Mouse (Mus musculus) urinary bladder, postnatal 25 days (tissue): ENCODE results near the gene Usp8.
A peak's percentile ranks its signal among the peaks of the same experiment; 100 is the strongest.

Experiments used
- DNase-seq: peaks from one replicate; pipeline ENCODE4 v3.0.0; 2022; ENCODE audit warnings: low spot score

Gene Usp8

DNA sequence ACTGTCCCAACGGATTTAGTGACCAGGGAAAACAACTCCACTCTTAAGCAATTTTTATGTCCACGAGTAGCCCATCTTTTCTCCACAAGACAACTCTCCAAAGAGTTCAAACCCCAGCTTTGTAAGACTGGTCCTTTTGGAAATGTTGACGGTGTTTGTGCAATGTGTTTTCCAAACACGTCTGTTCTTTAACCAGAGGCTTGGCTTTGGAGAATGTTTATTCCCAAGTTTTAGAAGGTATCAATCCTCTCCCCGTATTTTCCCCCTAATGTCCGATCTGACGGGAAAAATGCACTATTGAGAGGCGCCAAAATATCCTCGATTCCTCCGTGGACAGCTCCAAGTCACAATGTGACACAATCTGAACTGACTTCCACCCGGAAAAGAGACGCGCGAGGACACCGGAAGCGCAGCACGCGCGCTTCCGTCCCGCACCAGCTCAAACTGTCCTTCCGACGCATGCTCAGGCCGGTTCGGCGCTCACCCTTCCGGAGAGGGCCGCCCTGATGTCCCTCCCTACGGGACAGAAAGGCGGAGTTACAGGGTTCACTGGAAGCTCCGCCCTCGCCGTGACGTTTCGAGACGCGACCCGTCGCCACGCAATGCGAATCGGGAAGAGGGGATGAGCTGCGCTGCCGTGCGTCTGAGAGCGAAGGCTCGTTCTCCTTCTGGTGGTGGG lies at the start of gene Usp8:
Gene Usp8, plus strand, starts transcription at position 570 of the 679 bp plus-strand sequence.
- DNase-seq: peak; percentile 96

DNA sequence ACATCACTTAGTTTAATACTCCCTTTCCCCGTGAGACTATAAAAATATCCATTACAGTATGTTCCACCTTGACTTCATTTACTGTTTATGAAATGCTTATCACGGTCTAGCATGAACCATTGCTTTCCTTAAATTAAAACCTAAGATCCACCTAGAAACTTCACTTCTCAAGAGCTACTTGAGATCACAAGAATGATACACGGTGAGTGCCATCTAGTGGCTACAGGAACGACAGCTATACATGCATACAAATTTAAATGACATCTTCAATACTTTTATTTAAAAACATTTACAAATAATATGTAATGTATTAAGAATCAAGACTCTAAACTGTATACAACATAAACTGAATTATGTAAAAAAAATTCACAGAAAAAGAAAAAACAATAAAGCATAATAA lies 43.6 kb upstream of the Usp8 start:
- DNase-seq: no peak

DNA sequence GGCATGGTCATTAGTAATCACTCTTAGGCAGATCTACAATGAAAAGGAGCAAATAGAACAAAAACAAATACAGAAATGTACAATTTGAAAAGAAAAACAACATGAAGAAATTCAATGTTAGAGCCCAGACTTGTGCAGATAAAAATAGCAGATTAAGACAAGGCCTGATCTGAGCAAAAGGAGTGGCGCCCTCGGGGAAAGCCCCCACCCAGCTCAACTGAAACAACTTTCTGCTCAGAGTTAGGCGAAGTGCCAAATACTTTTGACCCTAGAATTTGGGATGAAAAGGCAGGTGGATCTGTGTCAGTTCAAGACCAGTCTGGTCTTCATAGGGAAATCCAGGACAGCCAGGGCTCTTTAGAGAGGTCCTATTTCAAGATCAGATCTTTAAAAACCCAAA lies 41.1 kb upstream of the Usp8 start:
- no peak for DNase-seq

DNA sequence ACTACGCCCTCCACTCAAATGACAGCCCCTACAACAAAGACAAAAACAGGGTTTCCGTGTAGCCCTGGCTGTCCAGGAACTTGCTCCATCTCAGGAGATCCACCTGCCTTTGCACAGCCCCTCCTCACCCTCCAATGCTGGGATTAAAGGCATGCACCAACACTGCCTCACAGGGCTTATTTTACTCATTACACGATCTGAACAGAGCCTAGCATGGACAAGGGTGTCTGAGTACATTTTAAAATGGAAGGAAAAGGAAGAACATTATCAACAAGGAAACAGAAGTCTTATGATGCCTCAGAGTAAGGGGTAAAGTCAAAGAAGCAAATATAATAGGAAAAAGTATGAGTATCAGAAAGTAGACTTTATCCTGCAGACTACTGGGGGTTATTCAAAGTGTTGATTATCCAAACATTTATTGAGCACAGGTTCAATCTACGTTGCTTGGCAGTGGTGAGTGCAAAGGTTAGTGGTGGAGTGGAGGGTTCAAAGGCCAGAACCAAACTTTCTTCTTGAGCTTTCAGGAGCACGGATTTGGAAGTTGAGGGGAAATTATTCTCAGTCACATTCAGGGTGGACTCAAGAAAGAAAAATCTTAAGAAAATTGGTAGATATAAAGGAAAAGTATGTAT lies 38.4 kb upstream of the Usp8 start:
- DNase-seq: no peak

GRCm38 (mm10) chr2:126673317-126674242 lies 33.5 kb upstream of the Usp8 start:
- no peak for DNase-seq

DNA sequence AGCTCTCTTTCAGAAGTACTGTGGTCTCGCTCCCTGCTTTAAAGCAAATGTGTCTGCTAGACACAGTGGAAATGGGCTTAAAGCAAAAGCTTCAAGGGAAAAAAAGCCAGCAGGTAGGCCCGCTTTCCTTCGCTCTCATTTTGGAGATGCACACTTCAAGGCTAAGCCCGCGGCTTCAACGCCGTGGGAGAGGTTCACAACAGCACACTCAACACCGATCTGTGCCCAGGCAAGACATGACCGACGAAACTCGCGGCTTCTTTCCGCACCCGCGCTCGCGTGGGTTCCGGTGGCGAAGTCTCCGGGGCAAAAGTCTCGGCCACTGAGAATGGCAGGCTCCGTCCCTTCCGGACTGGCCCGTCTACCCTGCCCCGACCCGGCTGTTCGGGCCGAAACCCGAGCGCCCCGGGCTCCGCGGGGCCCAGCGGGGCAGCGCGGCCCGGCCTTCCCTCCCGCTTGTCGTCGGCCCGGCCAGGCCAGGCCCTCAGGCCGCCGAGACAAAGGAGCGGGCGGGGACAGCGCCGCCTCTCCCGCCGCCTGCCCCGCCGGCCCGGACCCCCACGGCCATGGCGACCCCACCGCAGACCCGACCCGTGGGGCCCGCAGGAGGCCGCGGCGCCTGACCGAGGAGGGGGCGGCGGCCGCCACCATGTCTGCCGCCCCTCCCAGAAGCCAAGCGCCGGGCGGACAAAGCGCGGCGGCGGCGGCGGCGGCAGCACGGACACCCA lies 32.5 kb upstream of the Usp8 start:
- DNase-seq: peak; percentile 49

GRCm38 (mm10) chr2:126675169-126676121 lies 31.7 kb upstream of the Usp8 start:
- peak; percentile 83 for DNase-seq

DNA sequence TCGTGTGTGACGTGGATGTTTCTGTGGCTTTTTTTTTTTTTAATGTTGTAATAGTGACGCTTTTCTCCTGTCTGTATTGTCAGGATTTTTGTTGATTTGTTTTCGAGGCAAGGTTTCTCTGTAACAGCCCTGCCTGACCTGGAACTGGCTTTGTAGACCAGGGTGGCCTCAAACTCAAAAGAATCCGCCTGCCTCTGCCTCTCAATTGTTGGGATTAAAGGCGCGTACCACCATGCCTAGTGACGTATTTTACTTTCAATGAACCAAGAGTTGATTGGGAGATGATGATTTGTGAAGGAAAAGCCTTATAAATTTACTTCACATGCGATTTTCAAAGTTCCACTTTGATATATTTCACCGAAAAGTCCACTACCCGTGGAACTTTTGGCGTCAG lies 31.0 kb upstream of the Usp8 start, which contains the start of gene Gabpb1:
Gene Gabpb1, minus strand, starts transcription at position 216 of the 394 bp plus-strand sequence.
- no peak for DNase-seq

DNA sequence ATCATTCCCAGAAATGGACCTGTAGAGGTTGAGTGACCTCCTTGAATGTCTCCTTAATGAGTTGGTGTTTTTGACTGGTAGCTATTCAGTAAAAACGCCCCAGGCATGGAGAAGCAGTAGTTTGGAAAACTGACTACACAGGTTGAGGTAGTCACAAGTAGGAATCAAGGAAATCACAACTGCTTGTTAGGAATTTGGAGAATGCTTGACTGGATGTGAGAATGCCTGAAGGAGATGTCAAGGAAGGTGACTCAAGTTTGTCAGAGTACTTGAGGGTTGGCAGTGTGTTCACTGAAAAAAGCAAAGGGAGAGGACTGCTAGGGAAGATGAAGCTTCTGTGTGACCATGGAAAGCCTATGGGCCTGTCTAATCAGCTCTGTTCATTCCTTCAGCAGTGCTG lies 29.8 kb upstream of the Usp8 start:
- DNase-seq: no peak

DNA sequence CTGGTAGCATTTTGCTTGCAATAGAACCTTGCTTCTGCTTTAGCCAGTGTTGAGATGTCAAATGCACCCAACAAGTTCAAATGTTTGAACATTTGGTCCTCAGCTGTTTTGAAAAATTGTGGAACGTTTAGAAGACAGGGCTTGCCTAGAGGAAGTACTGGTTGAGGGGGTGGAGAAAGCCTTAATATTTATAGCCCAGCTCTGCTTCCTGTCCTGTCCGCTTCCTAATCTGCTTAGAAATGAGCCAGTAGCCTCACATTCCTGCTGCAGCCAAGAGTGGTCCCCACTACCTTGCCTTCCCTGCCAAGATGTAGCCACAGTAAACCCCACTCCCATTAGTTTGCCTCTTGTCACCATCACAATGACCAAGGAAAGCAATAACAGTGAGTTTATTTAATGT lies 24.8 kb upstream of the Usp8 start:
- no peak for DNase-seq

GRCm38 (mm10) chr2:126682937-126683336 lies 24.2 kb upstream of the Usp8 start:
- DNase-seq: no peak

- no peak for DNase-seq
These were observed 15.8 kb upstream of the Usp8 start for GRCm38 (mm10) chr2:126691290-126691689.

DNA sequence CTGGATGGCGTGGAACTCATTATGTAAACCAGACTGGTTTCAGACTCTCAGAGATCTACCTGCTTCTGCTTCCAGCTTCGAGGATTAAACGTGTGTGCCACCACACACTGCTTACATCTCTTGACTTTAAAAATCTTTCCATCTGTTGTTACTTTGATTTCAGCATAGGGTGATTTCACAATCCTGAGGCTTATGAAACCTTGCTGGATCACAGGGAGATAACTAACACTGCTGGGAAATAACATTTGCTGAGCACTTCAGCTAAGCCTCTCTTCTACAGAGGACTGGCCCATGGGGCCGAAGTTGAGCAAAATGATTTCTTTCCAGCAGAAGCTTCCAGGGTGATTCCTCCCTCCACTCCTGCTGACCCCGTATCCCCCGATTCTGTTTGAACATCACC lies 11.8 kb upstream of the Usp8 start:
- DNase-seq: no peak

DNA sequence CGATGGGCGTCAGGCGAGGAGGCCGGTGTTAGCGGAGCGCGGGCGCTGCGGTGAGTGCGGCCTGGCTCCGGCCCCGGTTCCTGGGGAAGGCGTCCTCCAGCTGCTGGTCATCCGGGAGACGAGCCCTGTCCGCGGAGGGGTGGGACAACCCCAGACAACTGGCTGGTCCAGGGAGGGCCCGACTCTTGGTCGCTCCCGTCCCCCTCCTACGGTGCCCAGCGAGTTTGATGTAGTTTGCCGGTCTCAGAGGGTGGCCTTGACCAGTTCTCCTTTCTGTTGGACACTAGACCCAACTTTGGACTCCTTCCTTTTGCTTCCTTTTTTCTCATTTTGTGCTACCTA lies 281 bp downstream of the Usp8 start:
- DNase-seq: no peak

DNA sequence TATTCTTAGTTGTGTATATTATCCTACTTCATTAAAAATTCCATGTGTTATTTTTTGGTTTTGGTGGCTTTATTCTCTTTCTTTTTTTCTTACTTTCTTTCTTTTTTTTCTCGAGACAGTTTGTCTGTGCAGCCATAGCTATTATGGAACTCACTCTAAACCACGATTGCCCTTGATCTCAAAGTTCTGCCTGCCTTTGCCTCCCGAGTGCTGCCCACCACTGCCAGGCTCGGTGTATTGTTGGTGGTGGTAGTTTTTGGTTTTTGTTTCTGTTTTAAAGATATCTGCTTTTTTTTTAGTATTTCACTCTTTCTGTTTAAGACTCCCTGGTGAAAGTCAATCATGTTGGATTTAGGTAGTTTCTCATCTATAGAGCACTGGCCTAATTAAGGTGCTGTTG lies 1.2 kb downstream of the Usp8 start:
- no peak for DNase-seq

DNA sequence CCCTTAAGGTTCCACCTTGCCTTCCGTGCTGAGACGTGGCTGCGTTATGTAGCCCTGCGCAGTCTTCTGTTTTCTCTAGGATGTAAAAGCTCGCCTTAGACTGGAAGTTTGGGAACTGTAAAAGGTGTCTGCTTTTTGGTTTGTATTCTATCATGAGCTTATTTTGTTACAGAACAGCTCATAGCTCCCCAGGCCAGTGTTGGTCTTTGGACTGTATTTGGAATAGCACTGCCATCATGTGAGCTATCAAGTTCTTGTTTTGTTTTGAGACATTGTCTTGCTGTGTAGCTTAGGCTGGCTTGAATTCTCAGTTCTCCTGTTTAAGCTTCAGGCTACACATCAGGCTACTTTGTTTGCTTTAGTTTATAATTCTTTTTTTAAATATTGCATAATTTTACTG lies 5.4 kb downstream of the Usp8 start:
- DNase-seq: no peak

GRCm38 (mm10) chr2:126712950-126713349 lies 5.8 kb downstream of the Usp8 start:
- DNase-seq: no peak

DNA sequence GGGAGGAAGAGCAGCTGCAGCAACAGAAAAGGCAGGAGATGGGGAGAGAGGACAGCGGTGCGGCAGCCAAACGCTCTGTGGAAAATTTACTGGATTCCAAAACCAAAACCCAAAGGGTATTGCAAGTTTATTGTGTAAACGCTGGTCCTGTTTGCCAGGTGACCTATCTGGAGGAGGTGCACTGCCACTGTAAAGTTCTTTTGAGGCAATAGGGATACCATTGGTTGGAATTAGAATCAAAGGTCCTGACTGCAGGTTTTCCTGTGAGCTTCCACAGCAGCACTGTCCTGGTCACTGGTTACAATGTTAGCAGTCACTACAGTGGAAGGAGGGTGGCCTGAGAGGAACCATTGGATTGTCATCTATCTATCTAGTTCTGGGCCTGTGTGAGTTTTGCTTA lies 22.1 kb downstream of the Usp8 start:
- no peak for DNase-seq

DNA sequence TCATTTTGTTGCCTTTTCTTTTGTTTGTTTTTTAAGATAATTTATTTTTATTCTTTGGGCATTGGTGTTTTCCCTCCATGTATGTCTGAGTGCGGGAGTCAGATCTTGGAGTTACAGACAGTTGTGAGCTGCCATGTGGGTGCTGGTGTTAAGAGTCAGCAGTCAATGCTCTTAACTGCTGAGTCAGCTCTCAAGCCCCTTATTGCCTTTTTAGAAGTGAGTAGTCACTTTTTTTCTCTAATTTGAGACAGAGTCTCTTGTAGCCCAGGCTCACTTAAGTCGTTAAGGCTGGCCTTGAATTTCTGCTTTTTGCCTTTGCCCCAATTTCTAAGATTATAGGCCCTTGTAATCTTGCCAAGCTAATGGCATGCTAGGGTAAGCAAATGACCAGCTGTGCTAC lies 23.4 kb downstream of the Usp8 start:
- DNase-seq: no peak

DNA sequence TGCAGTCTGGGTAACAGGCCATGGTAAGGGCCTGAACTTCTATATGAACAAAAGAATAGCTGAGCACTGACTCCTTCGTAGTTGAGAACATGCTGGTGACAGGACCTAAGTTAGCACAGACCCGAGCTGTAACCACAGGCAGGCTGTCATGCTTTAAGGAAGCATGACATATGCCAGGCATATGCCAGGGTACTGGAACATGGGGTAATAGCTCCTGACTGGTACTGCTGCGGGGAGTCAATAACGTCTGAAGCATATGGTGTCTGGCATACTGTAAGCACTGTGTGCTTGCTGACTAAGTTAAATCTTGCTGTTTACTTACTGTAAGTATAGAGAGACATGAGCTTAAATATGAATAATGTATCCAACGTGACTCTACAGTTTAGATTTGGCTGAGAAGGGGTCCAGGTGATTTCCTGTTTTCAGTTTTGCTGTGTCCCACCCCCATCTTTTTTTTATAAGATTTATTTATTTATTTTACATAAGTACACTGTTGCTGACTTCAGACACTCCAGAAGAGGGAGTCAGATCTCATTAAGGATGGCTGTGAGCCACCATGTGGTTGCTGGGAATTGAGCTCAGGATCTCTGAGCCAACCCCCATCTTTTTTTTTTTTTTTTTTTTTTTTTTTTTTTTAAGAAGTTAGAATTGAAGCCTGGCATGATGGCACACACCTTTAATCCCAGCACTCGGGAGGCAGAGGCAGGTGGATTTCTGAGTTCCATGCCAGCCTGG lies 28.4 kb downstream of the Usp8 start:
- no peak for DNase-seq
